19 mouse cellular contexts compared by ENCODE assay signal in the genomic region with DNA sequence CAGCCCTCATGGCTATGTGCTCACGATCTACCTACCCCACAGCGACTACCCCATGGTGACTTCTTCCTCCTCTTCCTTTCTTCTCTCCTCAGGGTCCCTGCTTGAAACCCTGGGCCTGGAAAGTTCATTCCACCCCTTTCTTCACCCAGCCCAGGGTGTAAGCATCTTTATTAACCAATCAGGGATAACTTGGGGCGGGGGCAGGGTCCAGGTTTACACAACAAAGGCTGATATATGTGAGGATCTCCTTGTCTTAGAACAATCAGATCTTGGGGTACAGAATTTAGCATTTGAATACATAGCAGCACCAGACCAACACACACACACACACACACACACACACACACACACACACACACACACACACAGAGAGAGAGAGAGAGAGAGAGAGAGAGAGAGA. TPM values are rescaled to one million over a fixed set of nuclear protein-coding genes. Genes with fewer than 3 reads are reported as not detected.
DNase-seq lines count a peak whose midpoint lies in the region; ATAC-seq lines count a peak whose summit lies in the region.
"Had no signal": no experiment of that assay in that cellular context is flagged by ENCODE, and none has a peak within 500 bp of the region (broad histone marks: within the 10 kb centered on the region; RNA-seq: fewer than 3 reads in every experiment).

No protein-coding gene starts in this region.

- H3K9ac ChIP-seq in hindbrain, embryonic 12.5 days, result no peak overlapping the region
- H3K9ac ChIP-seq in hindbrain, embryonic 11.5 days (ENCODE audit: low read depth, low read length), result no peak overlapping the region
- H3K9ac ChIP-seq in midbrain, embryonic 16.5 days (ENCODE audit: low read depth, low read length), result no peak overlapping the region
- H3K9ac ChIP-seq: embryonic facial prominence, embryonic 15.5 days; heart, embryonic 12.5 days; intestine, embryonic 15.5 days had no signal

- peak overlapping the region; percentile 5; the same call in 1 of the 2 replicates for H3K27ac ChIP-seq in hindbrain, embryonic 12.5 days
- no peak overlapping the region for H3K27ac ChIP-seq in hindbrain, embryonic 11.5 days (ENCODE audit: low read depth, low read length)
- H3K27ac ChIP-seq in midbrain, embryonic 16.5 days (ENCODE audit: low read length), result peak overlapping the region; percentile 78
- H3K27ac ChIP-seq: embryonic facial prominence, embryonic 15.5 days; heart, adult 2 months; hindbrain, embryonic 10.5 days; intestine, embryonic 15.5 days had no signal

- no peaks in the 10 kb centered on the region for H3K27me3 ChIP-seq in hindbrain, embryonic 12.5 days
- H3K27me3 ChIP-seq in hindbrain, embryonic 11.5 days (ENCODE audit: control insufficient read depth, insufficient read depth, low read length), result no peaks in the 10 kb centered on the region
- H3K27me3 ChIP-seq in midbrain, embryonic 16.5 days (ENCODE audit: control insufficient read depth, insufficient read depth, low read depth, low read length), result no peaks in the 10 kb centered on the region
- H3K27me3 ChIP-seq: CH12.LX; embryonic facial prominence, embryonic 15.5 days; heart, embryonic 12.5 days; intestine, embryonic 15.5 days had no signal

- no peaks in the 10 kb centered on the region for H3K36me3 ChIP-seq in hindbrain, embryonic 12.5 days
- no peaks in the 10 kb centered on the region for H3K36me3 ChIP-seq in hindbrain, embryonic 11.5 days (ENCODE audit: control insufficient read depth, insufficient read depth, low read length)
- H3K36me3 ChIP-seq in midbrain, embryonic 16.5 days (ENCODE audit: control insufficient read depth, insufficient read depth, low read length), result no peaks in the 10 kb centered on the region
- H3K36me3 ChIP-seq: embryonic facial prominence, embryonic 15.5 days; heart, embryonic 12.5 days; hindbrain, embryonic 10.5 days; intestine, embryonic 15.5 days had no signal

- WGBS in hindbrain, embryonic 12.5 days, result 28% methylated on average over 3 of the region's 3 CpGs
- WGBS in hindbrain, embryonic 11.5 days, result 35% methylated on average over 3 of the region's 3 CpGs
- 27% methylated on average over 3 of the region's 3 CpGs for WGBS in midbrain, embryonic 16.5 days

- no peaks in the 10 kb centered on the region for H3K9me3 ChIP-seq in hindbrain, embryonic 12.5 days (replicated peaks)
- H3K9me3 ChIP-seq in hindbrain, embryonic 11.5 days (ENCODE audit: control insufficient read depth, low read length), result no peaks in the 10 kb centered on the region
- no peaks in the 10 kb centered on the region for H3K9me3 ChIP-seq in midbrain, embryonic 16.5 days (replicated peaks; ENCODE audit: control insufficient read depth, low read length, poor library complexity, severe bottlenecking)
- H3K9me3 ChIP-seq: embryonic facial prominence, embryonic 15.5 days; heart, embryonic 12.5 days; hindbrain, embryonic 10.5 days; intestine, embryonic 15.5 days had no signal

- no peak overlapping the region for H3K4me2 ChIP-seq in hindbrain, embryonic 12.5 days (replicated peaks)
- H3K4me2 ChIP-seq in hindbrain, embryonic 11.5 days (replicated peaks; ENCODE audit: low read depth, low read length), result no peak overlapping the region
- no peak overlapping the region for H3K4me2 ChIP-seq in midbrain, embryonic 16.5 days (ENCODE audit: low read length)
- H3K4me2 ChIP-seq: embryonic facial prominence, embryonic 15.5 days; heart, embryonic 12.5 days; intestine, embryonic 15.5 days had no signal

- H3K4me1 ChIP-seq in hindbrain, embryonic 12.5 days, result peaks cover 11% of the 10 kb centered on the region; the same call in 1 of the 2 replicates
- peaks cover 5% of the 10 kb centered on the region for H3K4me1 ChIP-seq in hindbrain, embryonic 11.5 days (replicated peaks; ENCODE audit: control insufficient read depth, insufficient read depth, low read length)
- H3K4me1 ChIP-seq in midbrain, embryonic 16.5 days (ENCODE audit: control insufficient read depth, insufficient read depth, low read length), result peaks cover 16% of the 10 kb centered on the region
- H3K4me1 ChIP-seq: intestine, embryonic 15.5 days had no signal

- no peak for ATAC-seq in hindbrain, embryonic 12.5 days (ENCODE audit: low FRiP score)
- no peak for ATAC-seq in hindbrain, embryonic 11.5 days (ENCODE audit: low FRiP score)
- no peak for ATAC-seq in midbrain, embryonic 16.5 days
- ATAC-seq: forebrain, embryonic 16.5 days; intestine, embryonic 15.5 days had no signal

- no peak for DNase-seq in hindbrain, embryonic 11.5 days (ENCODE audit: low spot score)
- DNase-seq in ES-CJ7 (ENCODE audit: low read depth, low spot score) (peak; percentile 54), ZHBTc4 (ENCODE audit: low read depth, low spot score) (peak; percentile 29)
- no peak for DNase-seq in embryo, embryonic 9.5 days (ENCODE audit: extremely low spot score)
- DNase-seq: cerebellum, adult 11 months; cerebellum, adult 9-10 months; cerebellum, postnatal 36 days; gastrocnemius, postnatal 10 days; heart, adult 2 months had no signal

- no peak overlapping the region for H3K4me3 ChIP-seq in hindbrain, embryonic 12.5 days
- H3K4me3 ChIP-seq in hindbrain, embryonic 11.5 days (ENCODE audit: low read depth, low read length), result no peak overlapping the region
- H3K4me3 ChIP-seq in midbrain, embryonic 16.5 days (ENCODE audit: low read depth, low read length), result no peak overlapping the region
- H3K4me3 ChIP-seq: embryonic facial prominence, embryonic 15.5 days; erythroblast, embryonic 14.5 days; heart, adult 2 months; heart, embryonic 12.5 days; hindbrain, embryonic 10.5 days; intestine, embryonic 15.5 days had no signal

RNA-seq across cellular contexts. Expression of a gene that starts 13.3 kb away (rescaled TPM):
- polyA plus RNA-seq in hindbrain, embryonic 12.5 days (2016; fragmentation: Nextera tagmentation; extraction: Ambion mirVana), result 49.0 and 51.7 TPM in 2 replicates
- polyA plus RNA-seq in hindbrain, embryonic 11.5 days (2014; fragmentation: Nextera tagmentation; extraction: Ambion mirVana), result 36.3 and 43.5 TPM in 2 replicates
- 71.7 and 74.6 TPM in 2 replicates for polyA plus RNA-seq in midbrain, embryonic 16.5 days (2015; fragmentation: Nextera tagmentation; extraction: Ambion mirVana)

RNA-seq across cellular contexts. Expression of a gene that starts 13.5 kb away (rescaled TPM):
- polyA plus RNA-seq in hindbrain, embryonic 12.5 days (2016; fragmentation: Nextera tagmentation; extraction: Ambion mirVana), result 39.2 and 39.4 TPM in 2 replicates
- 38.5 and 45.5 TPM in 2 replicates for polyA plus RNA-seq in hindbrain, embryonic 11.5 days (2014; fragmentation: Nextera tagmentation; extraction: Ambion mirVana)
- 27.3 and 31.0 TPM in 2 replicates for polyA plus RNA-seq in midbrain, embryonic 16.5 days (2015; fragmentation: Nextera tagmentation; extraction: Ambion mirVana)

RNA-seq across cellular contexts. Expression of a gene that starts 26.5 kb away (rescaled TPM):
- 1.3 TPM in 2 replicates for polyA plus RNA-seq in hindbrain, embryonic 12.5 days (2016; fragmentation: Nextera tagmentation; extraction: Ambion mirVana)
- polyA plus RNA-seq in hindbrain, embryonic 11.5 days (2014; fragmentation: Nextera tagmentation; extraction: Ambion mirVana), result 0.12 and 0.27 TPM in 2 replicates
- 17.7 and 20.7 TPM in 2 replicates for polyA plus RNA-seq in midbrain, embryonic 16.5 days (2015; fragmentation: Nextera tagmentation; extraction: Ambion mirVana)
- polyA plus RNA-seq: erythroblast, embryonic 14.5 days; heart, embryonic 16.5 days had no signal

Comparison
In these comparisons a context has a peak if more than half of its experiments do, and no peak if none do; other contexts are left out.
1. DNase-seq: peak in ES-CJ7 (single experiment) and ZHBTc4 (single experiment); none in hindbrain, embryonic 11.5 days (single experiment) and embryo, embryonic 9.5 days (single experiment).